Mouse (Mus musculus): ENCODE measurements around the gene Plcb1.

Gene Plcb1

GRCm38 (mm10) chr2:134838185-134838584 lies 52.3 kb downstream of the Plcb1 start:
- in situ Hi-C loops (cut with MboI), result no loop called here

- in situ Hi-C loops (cut with MboI), result no loop called here
These were observed 53.0 kb downstream of the Plcb1 start for GRCm38 (mm10) chr2:134838888-134839287.

GRCm38 (mm10) chr2:134842883-134843282 lies 57.0 kb downstream of the Plcb1 start:
- in situ Hi-C loops (cut with MboI), result no loop called here

GRCm38 (mm10) chr2:134844391-134845238 lies 58.7 kb downstream of the Plcb1 start:
- in situ Hi-C loops (cut with MboI), result no loop called here

GRCm38 (mm10) chr2:134845239-134845738 lies 59.4 kb downstream of the Plcb1 start:
- in situ Hi-C loops (cut with MboI), result no loop called here

- in situ Hi-C loops (cut with MboI), result no loop called here
These were observed 60.7 kb downstream of the Plcb1 start for GRCm38 (mm10) chr2:134846555-134846954.

GRCm38 (mm10) chr2:134851189-134852171 lies 65.6 kb downstream of the Plcb1 start:
- in situ Hi-C loops (cut with MboI), result no loop called here

GRCm38 (mm10) chr2:134856239-134856638 lies 70.4 kb downstream of the Plcb1 start:
- in situ Hi-C loops (cut with MboI), result no loop called here

- in situ Hi-C loops (cut with MboI), result no loop called here
These were observed 70.8 kb downstream of the Plcb1 start for GRCm38 (mm10) chr2:134856691-134857090.

GRCm38 (mm10) chr2:134864985-134865645 lies 79.2 kb downstream of the Plcb1 start:
- in situ Hi-C loops (cut with MboI), result no loop called here

- in situ Hi-C loops (cut with MboI), result no loop called here
These were observed 81.5 kb downstream of the Plcb1 start for GRCm38 (mm10) chr2:134867381-134867780.

GRCm38 (mm10) chr2:134871692-134872489 lies 86.0 kb downstream of the Plcb1 start:
- in situ Hi-C loops (cut with MboI), result no loop called here

GRCm38 (mm10) chr2:134872490-134872781 lies 86.6 kb downstream of the Plcb1 start:
- in situ Hi-C loops (cut with MboI), result no loop called here

GRCm38 (mm10) chr2:134877148-134877547 lies 91.3 kb downstream of the Plcb1 start:
- in situ Hi-C loops (cut with MboI), result no loop called here

- in situ Hi-C loops (cut with MboI), result no loop called here
These were observed 105.3 kb downstream of the Plcb1 start for GRCm38 (mm10) chr2:134891207-134891606.

GRCm38 (mm10) chr2:134894776-134895175 lies 108.9 kb downstream of the Plcb1 start:
- in situ Hi-C loops (cut with MboI), result no loop called here

- in situ Hi-C loops (cut with MboI), result no loop called here
These were observed 110.3 kb downstream of the Plcb1 start for GRCm38 (mm10) chr2:134896196-134896595.

GRCm38 (mm10) chr2:134897083-134897482 lies 111.2 kb downstream of the Plcb1 start:
- in situ Hi-C loops (cut with MboI), result no loop called here

- in situ Hi-C loops (cut with MboI), result no loop called here
These were observed 115.7 kb downstream of the Plcb1 start for GRCm38 (mm10) chr2:134901521-134901920.

- in situ Hi-C loops (cut with MboI), result no loop called here
These were observed 125.0 kb downstream of the Plcb1 start for GRCm38 (mm10) chr2:134910882-134911281.

GRCm38 (mm10) chr2:134911360-134911759 lies 125.5 kb downstream of the Plcb1 start:
- in situ Hi-C loops (cut with MboI), result no loop called here

All from mature B cell (primary cell).